Mouse (Mus musculus): ENCODE measurements around the gene Gpr88.
"Not testable (repeated sequence)": the region's sequence is repeated elsewhere in the genome, so short reads cannot be mapped to it uniquely, and the experiment has no call there.

Gpr88 gene

GRCm38 (mm10) chr3:116237527-116237926, 15.8 kb downstream of the Gpr88 start:
- no peak for DNase-seq

GRCm38 (mm10) chr3:116236856-116237255, 16.4 kb downstream of the Gpr88 start:
- no peak for DNase-seq

- DNase-seq, result no peak
Observed at GRCm38 (mm10) chr3:116233515-116233914, 19.8 kb downstream of the Gpr88 start.

GRCm38 (mm10) chr3:116232763-116233162, 20.5 kb downstream of the Gpr88 start:
- DNase-seq, result no peak

- DNase-seq, result no peak
Observed at GRCm38 (mm10) chr3:116229336-116229735, 24.0 kb downstream of the Gpr88 start.

- DNase-seq, result no peak
Observed at GRCm38 (mm10) chr3:116228360-116229245, 24.7 kb downstream of the Gpr88 start.

GRCm38 (mm10) chr3:116227383-116227782, 25.9 kb downstream of the Gpr88 start:
- no peak for DNase-seq

GRCm38 (mm10) chr3:116226915-116227314, 26.4 kb downstream of the Gpr88 start:
- no peak for DNase-seq

GRCm38 (mm10) chr3:116222511-116223243, 30.6 kb downstream of the Gpr88 start:
- DNase-seq, result no peak

- DNase-seq, result peak; percentile 38
Observed at GRCm38 (mm10) chr3:116221686-116222010, 31.7 kb downstream of the Gpr88 start.

- no peak for DNase-seq
Observed at GRCm38 (mm10) chr3:116220980-116221685, 32.2 kb downstream of the Gpr88 start.

GRCm38 (mm10) chr3:116217398-116217797, 35.9 kb downstream of the Gpr88 start:
- not testable (repeated sequence) for DNase-seq

- no peak for DNase-seq
Observed at GRCm38 (mm10) chr3:116216261-116216660, 37.0 kb downstream of the Gpr88 start.

- DNase-seq, result no peak
Observed at GRCm38 (mm10) chr3:116211639-116212038, 41.7 kb downstream of the Gpr88 start.

GRCm38 (mm10) chr3:116210720-116211121, 42.6 kb downstream of the Gpr88 start:
- DNase-seq, result peak; percentile 68

- no peak for DNase-seq
Observed at GRCm38 (mm10) chr3:116209214-116209613, 44.1 kb downstream of the Gpr88 start.

- DNase-seq, result no peak
Observed at GRCm38 (mm10) chr3:116206306-116206834, 46.9 kb downstream of the Gpr88 start.

- DNase-seq, result peak; percentile 18
Observed at GRCm38 (mm10) chr3:116205346-116206219, 47.7 kb downstream of the Gpr88 start.

- no peak for DNase-seq
Observed at GRCm38 (mm10) chr3:116204643-116205042, 48.7 kb downstream of the Gpr88 start.

GRCm38 (mm10) chr3:116203942-116204341, 49.4 kb downstream of the Gpr88 start:
- DNase-seq, result no peak

GRCm38 (mm10) chr3:116200060-116200459, 53.2 kb downstream of the Gpr88 start:
- DNase-seq, result no peak
